Mouse (Mus musculus): Measurements from ENCODE around the gene Samd15. TPM values are rescaled to one million over a fixed set of nuclear protein-coding genes. Genes with fewer than 3 reads are reported as not detected.
"Not testable (repeated sequence)": the region's sequence is repeated elsewhere in the genome, so short reads cannot be mapped to it uniquely, and the experiment has no call there.

Gene Samd15
- polyA plus RNA-seq, 2 experiments = 1.1 to 2.0 TPM

DNA sequence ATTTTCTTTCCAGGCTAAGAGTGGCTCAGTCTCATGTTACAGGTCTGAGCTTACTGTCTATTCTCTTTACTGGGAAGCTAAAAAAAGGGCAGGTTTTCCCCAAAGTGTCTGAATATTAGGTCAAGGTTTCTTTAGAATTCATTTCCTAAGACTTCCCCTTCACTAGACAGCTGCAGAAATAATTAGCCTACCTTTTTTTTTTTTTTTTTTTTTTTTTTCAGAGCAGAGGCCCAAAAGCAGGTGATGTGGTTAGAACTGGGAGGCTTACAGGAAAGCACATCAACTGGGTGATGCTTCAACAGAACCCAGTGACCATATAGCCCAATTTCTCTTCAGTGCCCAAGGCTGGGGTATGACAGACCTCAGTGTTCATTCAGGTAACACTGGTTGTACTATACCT, 3.2 kb upstream of the Samd15 start:
- Histone ChIP-seq H3K27ac (replicated peaks; ENCODE audit: low read depth, low read length) (no peak overlapping the region), H3K9me3 (ENCODE audit: control insufficient read depth, low read length) (no peaks in the 10 kb centered on the region), H3K9ac (ENCODE audit: low read depth, low read length, severe bottlenecking) (no peak overlapping the region), H3K4me3 (replicated peaks; ENCODE audit: low read length) (no peak overlapping the region), H3K27me3 (ENCODE audit: control insufficient read depth, insufficient read depth, low read length) (no peaks in the 10 kb centered on the region), H3K4me1 (ENCODE audit: control insufficient read depth, insufficient read depth, low read length) (peaks cover 15% of the 10 kb centered on the region), H3K36me3 (ENCODE audit: control insufficient read depth, insufficient read depth, low read length) (no peaks in the 10 kb centered on the region), H3K4me2 (replicated peaks; ENCODE audit: low read depth, low read length, severe bottlenecking) (no peak overlapping the region)
- no peak for ATAC-seq (ENCODE audit: low FRiP score, low read depth)
- DNase-seq (ENCODE audit: low spot score) = no peak
- no peak for TF ChIP-seq POLR2A (IDR thresholded peaks at IDR 0.05; ENCODE audit: borderline replicate concordance, extremely low read depth, insufficient read depth, insufficient read length)

DNA sequence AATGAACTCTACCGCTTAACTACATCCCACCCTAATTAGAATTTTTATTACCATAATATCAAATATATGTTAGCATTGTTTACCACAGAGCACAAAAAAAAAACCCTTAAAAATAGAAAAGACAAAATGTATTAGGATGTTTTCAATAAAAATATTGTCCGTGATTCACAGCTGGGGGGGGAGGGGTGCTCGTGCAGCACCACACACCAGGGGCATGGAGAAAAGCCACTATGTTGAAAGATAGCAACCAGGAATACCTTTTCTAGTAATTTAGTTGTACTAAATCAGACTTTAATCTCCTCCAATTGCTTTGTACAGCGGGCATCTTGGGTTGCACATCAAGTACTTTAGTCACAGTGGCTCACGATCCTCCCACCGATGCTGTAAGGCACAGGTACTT, 731 bp upstream of the Samd15 start:
- 44% methylated on average over 6 of the region's 6 CpGs for WGBS
- peak overlapping the region; percentile 83 for H3K4me2 ChIP-seq (replicated peaks; ENCODE audit: low read depth, low read length, severe bottlenecking)
- no peak overlapping the region for H3K27ac ChIP-seq (replicated peaks; ENCODE audit: low read depth, low read length)
- DNase-seq (ENCODE audit: low spot score) (no peak), ATAC-seq (ENCODE audit: low FRiP score, low read depth) (no peak)
- no peak overlapping the region for H3K9ac ChIP-seq (ENCODE audit: low read depth, low read length, severe bottlenecking)
- H3K4me1 ChIP-seq (ENCODE audit: control insufficient read depth, insufficient read depth, low read length) = peaks cover 15% of the 10 kb centered on the region
- H3K27me3 ChIP-seq (ENCODE audit: control insufficient read depth, insufficient read depth, low read length) = no peaks in the 10 kb centered on the region
- H3K4me3 ChIP-seq (replicated peaks; ENCODE audit: low read length) = peak overlapping the region; percentile 79
- H3K9me3 ChIP-seq (ENCODE audit: control insufficient read depth, low read length) = no peaks in the 10 kb centered on the region
- no peaks in the 10 kb centered on the region for H3K36me3 ChIP-seq (ENCODE audit: control insufficient read depth, insufficient read depth, low read length)
- no peak for TF ChIP-seq POLR2A (IDR thresholded peaks at IDR 0.05; ENCODE audit: borderline replicate concordance, extremely low read depth, insufficient read depth, insufficient read length)

DNA sequence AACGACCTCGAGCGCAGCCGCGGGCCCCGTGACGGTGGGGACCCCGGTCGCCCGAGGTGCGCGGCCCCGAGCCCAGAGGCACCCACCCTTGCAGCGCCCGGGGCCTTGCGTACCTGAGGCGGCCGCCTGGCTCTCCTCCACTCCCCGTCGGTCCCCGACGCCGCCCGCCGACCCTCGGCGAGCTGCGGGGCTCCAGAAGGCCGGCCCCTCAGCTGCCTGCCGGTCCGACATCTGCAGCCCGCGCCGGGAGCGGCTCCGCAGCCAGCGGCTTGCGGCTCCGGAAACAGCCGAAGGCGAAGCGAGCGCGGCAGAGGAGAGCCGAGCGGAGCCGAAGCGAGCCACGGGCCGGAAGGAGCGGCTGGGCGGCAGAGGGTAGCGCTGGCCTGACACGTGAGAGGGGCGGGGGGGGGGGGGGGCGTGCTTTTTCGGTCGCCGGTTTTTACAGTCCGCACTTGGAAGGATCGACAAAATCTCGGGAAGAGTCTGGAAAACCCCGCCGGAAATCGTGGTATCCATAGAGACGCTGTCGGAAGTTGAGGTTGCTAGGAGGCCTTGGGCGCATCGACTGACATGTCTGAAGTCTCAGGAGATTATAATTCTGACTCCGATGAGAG, 557 bp downstream of the Samd15 start, which contains the start of gene Tmed8:
Gene Tmed8 (minus strand): TSS at position 482 of the 614 bp plus-strand sequence.
- Histone ChIP-seq H3K27ac (replicated peaks; ENCODE audit: low read depth, low read length) (peak within 1 kb of the TSS; percentile 65), H3K36me3 (ENCODE audit: control insufficient read depth, insufficient read depth, low read length) (no peaks in the 10 kb centered on the region), H3K4me3 (replicated peaks; ENCODE audit: low read length) (peak within 1 kb of the TSS; percentile 79), H3K4me1 (ENCODE audit: control insufficient read depth, insufficient read depth, low read length) (peaks cover 15% of the 10 kb centered on the region), H3K4me2 (replicated peaks; ENCODE audit: low read depth, low read length, severe bottlenecking) (peak within 1 kb of the TSS; percentile 83), H3K27me3 (ENCODE audit: control insufficient read depth, insufficient read depth, low read length) (no peaks in the 10 kb centered on the region), H3K9ac (ENCODE audit: low read depth, low read length, severe bottlenecking) (peak within 1 kb of the TSS; percentile 90), H3K9me3 (ENCODE audit: control insufficient read depth, low read length) (no peaks in the 10 kb centered on the region)
- no peak for TF ChIP-seq POLR2A (IDR thresholded peaks at IDR 0.05; ENCODE audit: borderline replicate concordance, extremely low read depth, insufficient read depth, insufficient read length)
- WGBS = under 1% methylated on average over 45 of the region's 70 CpGs
- peak; percentile 81 for DNase-seq (ENCODE audit: low spot score)
- ATAC-seq (ENCODE audit: low FRiP score, low read depth) = peak; percentile 90

GRCm38 (mm10) chr12:87201694-87202093, 2.2 kb downstream of the Samd15 start:
- Histone ChIP-seq H3K27ac (replicated peaks; ENCODE audit: low read depth, low read length) (no peak overlapping the region), H3K27me3 (ENCODE audit: control insufficient read depth, insufficient read depth, low read length) (no peaks in the 10 kb centered on the region), H3K4me3 (replicated peaks; ENCODE audit: low read length) (no peak overlapping the region), H3K9ac (ENCODE audit: low read depth, low read length, severe bottlenecking) (no peak overlapping the region), H3K36me3 (ENCODE audit: control insufficient read depth, insufficient read depth, low read length) (no peaks in the 10 kb centered on the region), H3K4me2 (replicated peaks; ENCODE audit: low read depth, low read length, severe bottlenecking) (no peak overlapping the region), H3K4me1 (ENCODE audit: control insufficient read depth, insufficient read depth, low read length) (peaks cover 15% of the 10 kb centered on the region), H3K9me3 (ENCODE audit: control insufficient read depth, low read length) (no peaks in the 10 kb centered on the region)
- ATAC-seq (ENCODE audit: low FRiP score, low read depth) (no peak), DNase-seq (ENCODE audit: low spot score) (no peak)
- WGBS = 70% methylated on average over 5 of the region's 5 CpGs
- no peak for TF ChIP-seq POLR2A (IDR thresholded peaks at IDR 0.05; ENCODE audit: borderline replicate concordance, extremely low read depth, insufficient read depth, insufficient read length)

GRCm38 (mm10) chr12:87205789-87206188, 6.3 kb downstream of the Samd15 start:
- H3K4me1 ChIP-seq (ENCODE audit: control insufficient read depth, insufficient read depth, low read length); H3K4me2 ChIP-seq (replicated peaks; ENCODE audit: low read depth, low read length, severe bottlenecking); H3K36me3 ChIP-seq (ENCODE audit: control insufficient read depth, insufficient read depth, low read length); H3K27ac ChIP-seq (replicated peaks; ENCODE audit: low read depth, low read length); H3K9ac ChIP-seq (ENCODE audit: low read depth, low read length, severe bottlenecking); H3K4me3 ChIP-seq (replicated peaks; ENCODE audit: low read length); H3K9me3 ChIP-seq (ENCODE audit: control insufficient read depth, low read length); H3K27me3 ChIP-seq (ENCODE audit: control insufficient read depth, insufficient read depth, low read length); ATAC-seq (ENCODE audit: low FRiP score, low read depth); DNase-seq (ENCODE audit: low spot score): not testable (repeated sequence)
- WGBS = 88% methylated on average over 5 of the region's 5 CpGs

Data from limb, embryonic 14.5 days (tissue).